Mouse (Mus musculus) lung, adult 2 months (tissue): Measurements from ENCODE around the gene Prkar2b. TPM values are rescaled to one million over a fixed set of nuclear protein-coding genes. Genes with fewer than 3 reads are reported as not detected.
A peak's percentile ranks its signal among the peaks of the same experiment; 100 is the strongest.

ENCODE experiments used
- DNase-seq: peaks from one replicate; pipeline ENCODE4 v3.0.0; 2022
- H3K4me1 ChIP-seq: fragments of 200-500 bp; 2 replicates; pipeline ENCODE4 v1.6.1; 2011; ENCODE audit warnings: low read length; ENCODE audit not compliant: control insufficient read depth, insufficient read depth
- H3K4me3 ChIP-seq: fragments of 200-500 bp; replicated peaks from 2 replicates; pipeline ENCODE3; 2011; ENCODE audit warnings: low read depth, mild to moderate bottlenecking, control low read depth, low read length; ENCODE audit errors: extremely low read depth
- CTCF ChIP-seq: fragments of 200-500 bp; IDR thresholded peaks from 2 replicates; pipeline ENCODE4 v1.5.1; 2011; ENCODE audit warnings: mild to moderate bottlenecking, low read length, control low read depth; ENCODE audit not compliant: insufficient read depth
- POLR2A ChIP-seq: fragments of 200-500 bp; IDR thresholded peaks from 2 replicates; pipeline ENCODE4 v1.6.1; 2011; ENCODE audit warnings: low read depth, mild to moderate bottlenecking, control low read depth, low read length, borderline replicate concordance; ENCODE audit errors: extremely low read depth
- WGBS: fragments of 180-500 bp; shearing (Covaris S2); methylation state at CpG from one replicate; pipeline ENCODE4 v1.1.7; 2018; 5-methylcytosine and 5-hydroxymethylcytosine counted together
- polyA plus RNA-seq: library from polyadenylated mRNA; depleted of rRNA; stranded (reverse); fragments of >200 nt; gene quantifications from 2 replicates; pipeline ENCODE4 v1.2.3, GENCODE M21; 2012; rRNA removed

Prkar2b gene
- polyA plus RNA-seq, result 10.9 and 12.2 TPM in 2 replicates

DNA sequence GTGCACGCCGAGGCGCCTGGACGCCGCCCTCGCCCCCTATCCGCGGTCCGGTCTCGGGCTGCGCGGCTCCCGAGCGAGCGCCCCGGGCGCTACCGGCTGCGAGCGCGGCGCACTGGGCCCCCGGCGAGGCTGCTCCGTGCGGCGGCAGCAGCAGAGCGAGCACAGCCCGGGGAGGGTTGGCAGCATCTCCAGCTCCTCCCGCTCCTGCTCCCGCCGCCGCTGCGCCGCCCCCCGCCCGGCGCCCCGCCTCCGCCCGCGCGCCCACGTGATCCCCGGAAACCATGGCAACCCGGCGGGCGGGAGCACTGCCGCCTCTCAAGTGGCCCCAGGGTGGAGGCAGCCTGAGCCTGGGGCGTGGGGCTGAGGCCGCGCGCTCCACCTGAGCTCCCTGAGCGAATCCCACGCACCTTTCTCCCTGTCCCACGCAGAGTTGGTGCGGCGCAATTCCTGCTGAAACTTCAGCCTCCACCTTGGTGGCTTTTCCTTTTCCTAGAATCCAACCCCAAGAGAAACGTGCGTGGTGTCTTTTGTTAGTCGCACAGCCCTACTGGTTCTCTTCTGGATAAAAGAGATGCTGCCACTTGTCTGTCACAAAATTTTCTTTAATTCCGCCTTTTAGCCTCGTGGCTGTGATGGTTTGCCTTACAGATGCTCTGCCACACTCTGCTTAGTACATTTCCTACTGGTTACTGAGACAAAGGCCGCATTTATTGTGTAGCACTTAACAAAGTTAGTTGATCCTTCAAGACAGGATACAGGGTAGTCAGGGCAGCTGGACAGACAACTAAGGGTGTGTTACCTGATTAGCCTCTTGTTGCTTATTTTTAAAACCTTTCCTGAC is at the start of gene Prkar2b:
Prkar2b (minus strand) TSS at position 207 of the 841 bp plus-strand sequence.
- Histone ChIP-seq H3K4me1 (peaks cover 5% of the 10 kb centered on the region), H3K4me3 (peak within 1 kb of the TSS; percentile 65)
- TF ChIP-seq POLR2A (no peak), CTCF (no peak)
- DNase-seq, result peak; percentile 82
- 2% methylated on average over 57 of the region's 64 CpGs for WGBS

DNA sequence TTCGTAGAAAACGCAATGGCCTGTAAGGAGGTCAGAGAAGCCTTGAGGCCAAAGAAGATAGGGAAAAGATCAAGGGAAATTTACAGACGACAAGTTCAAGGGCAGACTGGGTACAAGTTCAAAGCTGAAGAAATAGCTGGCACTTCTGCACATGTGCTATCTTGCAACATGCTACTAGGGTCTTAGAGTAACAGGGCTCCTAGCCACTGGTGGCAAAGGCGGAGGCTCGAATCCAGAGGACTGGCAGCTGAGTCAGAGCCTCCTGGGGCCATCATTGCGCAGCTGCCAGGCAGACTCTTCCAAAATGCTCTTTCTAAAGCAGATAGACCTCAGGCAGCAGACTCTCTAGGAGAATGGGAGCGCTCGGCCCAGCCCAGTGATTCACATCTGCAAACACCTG is 48.1 kb upstream of the Prkar2b start:
- H3K4me1 ChIP-seq, result no peaks in the 10 kb centered on the region
- H3K4me3 ChIP-seq, result no peak overlapping the region
- TF ChIP-seq CTCF, result no peak
- WGBS, result 91% methylated on average over 8 of the region's 8 CpGs
- DNase-seq, result no peak

DNA sequence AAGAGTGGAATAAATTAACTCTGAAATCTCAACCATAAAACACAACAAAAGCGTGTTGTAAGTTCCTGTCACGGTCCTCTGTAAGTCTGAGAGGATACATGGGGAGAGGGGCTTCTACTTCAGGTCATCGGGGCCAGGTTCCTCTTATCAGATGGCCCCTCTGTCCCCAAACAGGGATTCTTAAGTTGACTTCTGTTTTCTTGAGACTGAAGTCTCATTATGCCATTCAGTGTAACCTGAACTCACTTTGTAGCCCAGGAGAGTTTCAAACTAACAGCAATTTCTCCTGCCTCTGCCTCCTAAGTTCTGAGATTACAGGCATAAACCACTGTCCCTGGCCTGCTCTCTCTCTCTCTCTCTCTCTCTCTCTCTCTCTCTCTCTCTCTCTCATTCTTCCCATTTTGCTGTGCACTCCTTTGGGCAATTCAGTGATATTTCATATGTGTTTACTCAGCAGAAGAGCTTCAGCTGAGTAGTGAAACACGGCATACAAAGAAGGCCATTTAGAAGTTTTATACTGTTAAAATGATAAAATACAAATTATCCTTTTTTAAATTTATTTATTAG is 43.9 kb upstream of the Prkar2b start:
- WGBS, result 66% methylated on average over 4 of the region's 4 CpGs
- DNase-seq, result no peak
- H3K4me3 ChIP-seq, result no peak overlapping the region
- TF ChIP-seq POLR2A (no peak), CTCF (no peak)
- H3K4me1 ChIP-seq, result no peaks in the 10 kb centered on the region

DNA sequence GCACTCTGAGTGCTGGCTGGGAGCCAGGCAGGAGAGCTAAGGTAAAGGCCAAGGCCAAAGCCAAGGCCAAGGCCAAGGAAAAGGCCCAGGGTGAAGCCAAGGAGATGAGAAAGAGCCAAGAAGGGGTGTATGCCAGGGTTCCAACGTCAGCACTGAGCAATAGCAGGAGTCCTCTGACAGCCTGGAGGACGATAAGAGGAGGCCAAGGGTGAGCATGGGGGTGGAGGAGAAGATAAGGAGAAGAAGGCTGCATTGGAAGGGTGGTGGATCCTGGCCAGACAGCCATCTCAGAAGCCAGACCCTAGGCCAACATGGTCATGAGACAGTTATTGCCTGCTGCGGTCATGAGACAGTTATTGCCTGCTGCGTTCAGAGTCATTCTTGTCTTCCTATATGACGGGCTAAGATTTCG is 43.4 kb upstream of the Prkar2b start:
- Histone ChIP-seq H3K4me1 (no peaks in the 10 kb centered on the region), H3K4me3 (no peak overlapping the region)
- no peak for DNase-seq
- WGBS, result 73% methylated on average over 6 of the region's 6 CpGs
- no peak for TF ChIP-seq CTCF
- TF ChIP-seq POLR2A, result no peak

DNA sequence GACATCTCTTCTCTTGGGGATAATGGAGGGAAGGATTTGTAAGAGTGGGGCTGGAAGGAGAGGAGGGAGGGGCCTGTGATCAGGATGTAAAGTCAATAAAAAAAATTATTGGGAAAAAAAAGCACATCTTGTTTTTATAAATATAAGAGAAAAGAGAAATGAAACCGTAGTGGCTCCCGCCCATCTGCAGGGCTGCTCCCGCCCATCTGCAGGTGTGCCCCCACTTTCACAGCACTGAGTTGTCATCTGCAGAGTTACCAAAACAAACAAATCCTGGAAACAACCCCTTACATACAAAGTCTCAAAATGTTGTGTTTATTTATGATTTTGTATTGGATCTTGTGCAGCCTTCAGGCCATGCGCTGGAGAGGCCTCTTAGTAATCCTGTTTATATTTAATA is 40.2 kb upstream of the Prkar2b start:
- 81% methylated on average over 4 of the region's 4 CpGs for WGBS
- Histone ChIP-seq H3K4me1 (no peaks in the 10 kb centered on the region), H3K4me3 (no peak overlapping the region)
- no peak for DNase-seq
- TF ChIP-seq POLR2A, result no peak
- no peak for TF ChIP-seq CTCF

DNA sequence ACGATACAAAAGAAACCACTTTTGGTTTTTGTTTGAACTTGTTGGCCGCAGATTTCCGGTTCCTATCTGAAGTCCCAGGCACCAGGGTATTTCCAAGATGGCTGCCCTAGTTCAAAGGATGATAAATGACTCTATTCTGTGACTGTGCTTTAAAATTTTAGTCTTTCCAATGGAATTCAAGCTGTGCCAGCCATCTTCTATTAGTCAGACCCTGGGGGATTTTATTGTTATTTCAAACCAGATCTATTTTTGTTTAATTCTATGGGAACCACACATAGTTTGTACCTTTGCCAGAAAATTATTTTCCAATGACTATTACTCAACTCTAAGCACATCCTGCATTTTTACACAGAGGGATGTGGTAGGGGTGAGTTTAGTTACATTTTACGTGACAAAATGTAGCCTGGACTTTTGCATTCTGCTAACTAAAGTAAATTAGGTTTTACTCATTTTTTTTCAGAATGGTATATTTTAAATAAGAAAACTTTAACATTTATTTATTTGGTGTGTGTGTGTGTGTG is 38.6 kb upstream of the Prkar2b start:
- WGBS, result 63% methylated on average over 4 of the region's 4 CpGs
- no peak overlapping the region for H3K4me3 ChIP-seq
- no peak for DNase-seq
- TF ChIP-seq POLR2A (no peak), CTCF (no peak)
- H3K4me1 ChIP-seq, result 0 out of 2 replicates have a peak, but pooled peaks cover 2% of the 10 kb centered on the region

DNA sequence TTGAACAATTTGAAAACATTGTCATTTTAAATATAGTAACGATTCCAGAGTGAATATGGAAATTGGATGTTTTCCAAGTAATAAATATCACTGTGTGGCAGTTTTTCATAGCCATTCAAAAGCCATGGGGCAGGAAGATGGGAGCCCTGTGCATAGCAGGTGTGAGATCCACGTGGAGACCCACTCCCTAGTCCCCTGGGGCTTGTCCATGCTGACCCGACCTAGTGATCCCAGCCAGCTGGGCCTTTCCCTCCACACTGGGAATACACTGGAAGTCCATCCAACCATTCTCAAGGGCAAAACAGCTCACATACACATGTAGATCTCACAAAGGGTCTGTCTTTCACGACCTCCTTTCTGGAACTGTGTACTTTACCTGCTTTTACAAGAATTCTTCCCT is 37.5 kb upstream of the Prkar2b start:
- TF ChIP-seq CTCF, result no peak
- no peak for TF ChIP-seq POLR2A
- WGBS, result 61% methylated on average over 4 of the region's 4 CpGs
- no peak for DNase-seq
- no peak overlapping the region for H3K4me3 ChIP-seq
- H3K4me1 ChIP-seq, result 0 out of 2 replicates have a peak, but pooled peaks cover 2% of the 10 kb centered on the region

DNA sequence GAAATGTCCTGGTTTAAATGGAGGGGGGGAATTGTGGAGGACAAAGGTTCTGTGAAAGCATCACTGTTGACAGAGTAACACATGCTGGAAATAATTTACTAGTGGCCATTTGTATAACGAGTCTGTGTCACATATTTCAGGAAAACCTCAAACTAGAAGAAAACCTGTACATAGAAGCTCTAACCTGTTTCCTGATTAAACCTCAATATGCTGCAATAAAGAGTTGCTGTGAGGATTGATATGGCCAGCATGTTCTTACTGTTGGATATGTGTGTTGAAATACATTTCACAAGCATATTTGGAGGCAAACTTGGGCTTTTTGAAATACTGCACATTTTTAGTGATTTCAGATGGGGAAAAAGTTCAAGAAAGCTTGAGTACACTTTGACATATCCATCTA is 36.0 kb upstream of the Prkar2b start:
- no peak for DNase-seq
- no peak for TF ChIP-seq POLR2A
- TF ChIP-seq CTCF, result no peak
- WGBS, result 21% methylated on average over 1 of the region's 1 CpGs
- Histone ChIP-seq H3K4me1 (0 out of 2 replicates have a peak, but pooled peaks cover 2% of the 10 kb centered on the region), H3K4me3 (no peak overlapping the region)

DNA sequence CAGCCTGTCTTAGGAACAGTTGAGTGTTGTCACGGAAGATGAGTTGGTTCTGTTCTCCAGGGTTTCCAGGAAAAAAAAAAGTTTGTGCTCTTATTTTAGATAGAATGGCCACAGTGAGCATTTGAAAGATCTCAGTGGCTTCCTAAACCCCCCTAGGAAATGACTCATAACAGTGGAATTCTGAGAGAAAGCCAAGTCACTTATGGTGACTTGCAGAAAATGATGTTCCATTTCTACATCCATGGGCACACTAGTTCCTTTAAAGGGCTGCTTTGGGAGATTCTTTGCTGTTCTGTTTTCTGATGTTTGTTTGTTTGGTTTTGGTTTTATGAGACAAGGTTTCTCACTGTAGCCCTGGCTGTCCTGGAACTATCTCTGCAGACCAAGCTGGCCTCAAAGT is 34.1 kb upstream of the Prkar2b start:
- Histone ChIP-seq H3K4me3 (no peak overlapping the region), H3K4me1 (0 out of 2 replicates have a peak, but pooled peaks cover 2% of the 10 kb centered on the region)
- no peak for TF ChIP-seq POLR2A
- no peak for TF ChIP-seq CTCF
- WGBS, result 51% methylated on average over 1 of the region's 1 CpGs
- DNase-seq, result no peak

DNA sequence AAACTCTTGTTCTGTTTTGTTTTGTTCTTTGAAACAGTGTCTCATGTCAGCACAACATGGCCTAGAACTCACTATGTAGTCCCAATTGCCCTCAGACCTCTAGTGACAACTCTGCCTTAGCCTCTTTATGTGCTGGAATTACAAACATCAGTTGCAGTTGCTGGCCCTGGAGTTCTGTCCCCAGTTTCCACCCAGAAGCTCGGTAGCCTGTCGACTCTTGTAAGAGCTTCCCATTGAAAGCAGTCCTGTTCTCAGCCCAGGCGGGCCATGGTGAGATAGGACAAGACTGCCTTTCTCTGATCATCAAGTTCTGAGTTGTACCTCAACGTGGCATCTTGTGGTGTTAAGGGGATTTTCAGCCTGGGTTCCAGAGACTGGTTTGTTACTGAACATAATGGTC is 31.4 kb upstream of the Prkar2b start:
- Histone ChIP-seq H3K4me3 (no peak overlapping the region), H3K4me1 (0 out of 2 replicates have a peak, but pooled peaks cover 2% of the 10 kb centered on the region)
- 86% methylated on average over 4 of the region's 4 CpGs for WGBS
- TF ChIP-seq POLR2A, result no peak
- no peak for TF ChIP-seq CTCF
- no peak for DNase-seq
